Mouse (Mus musculus): ENCODE measurements at regions not wholly inside any gene's neighbourhood (a gene's known extent, or its start where the extent isn't known, plus 50 kb on each side); places are given as distances from the start of the nearest gene placed in this dataset.

DNA sequence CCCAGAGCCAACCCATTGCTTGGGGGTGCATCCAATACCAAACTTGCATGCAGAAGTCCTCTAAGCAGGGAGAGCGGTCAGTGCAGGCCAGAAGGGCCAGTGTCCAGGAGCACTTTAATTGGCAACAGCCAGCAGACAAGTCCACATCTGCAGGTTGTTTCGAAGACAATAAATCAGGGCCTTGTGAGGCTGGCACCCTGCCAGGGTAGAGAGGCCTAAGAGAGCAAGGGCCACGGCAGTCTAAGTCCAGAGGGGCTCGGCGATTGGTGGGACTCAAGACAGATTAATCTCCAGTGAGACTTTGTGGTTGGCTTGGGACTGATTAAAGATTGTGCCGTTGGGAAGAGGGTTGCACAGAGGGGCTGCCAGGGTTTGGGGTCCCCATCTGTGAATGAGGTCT lies 68.4 kb upstream of the Actrt2 start:
- Histone ChIP-seq H3K9ac (ENCODE audit: insufficient read depth, low read depth) (no peak overlapping the region), H3K4me1 (ENCODE audit: control insufficient read depth in 1 of 2, insufficient read depth in 2 of 2) (no peaks in the 10 kb centered on the region), H3K27me3 (replicated peaks) (no peaks in the 10 kb centered on the region), H3K9me3 (replicated peaks; ENCODE audit: low read length) (peaks cover 86% of the 10 kb centered on the region), H3K27ac (ENCODE audit: insufficient read depth, low read depth) (no peak overlapping the region), H3K79me2 (replicated peaks; ENCODE audit: control insufficient read depth, extremely low read depth, insufficient read depth, poor library complexity, severe bottlenecking) (no peaks in the 10 kb centered on the region), H3K4me3 (replicated peaks in 1 of 3; ENCODE audit: low read depth in 2 of 3, low read length in 2 of 3, poor library complexity in 1 of 3) (no peak overlapping the region), H3K36me3 (replicated peaks in 1 of 2; ENCODE audit: control insufficient read depth in 1 of 2, insufficient read depth in 1 of 2, low read length in 1 of 2) (no peaks in the 10 kb centered on the region), H3K4me2 (ENCODE audit: insufficient read depth, low read depth, poor library complexity, severe bottlenecking) (no peak overlapping the region)
- in situ Hi-C loops (cut with MboI; ENCODE audit: low pct_ligation_motif_present, low pct_unique_long_range_greater_than_20kb, low sequenced_read_pairs) = no loop called here
- dilution Hi-C loops (cut with MboI; ENCODE audit: extremely low pct_ligation_motif_present, extremely low pct_unique_long_range_greater_than_20kb, low sequenced_read_pairs) = no loop called here
- TF ChIP-seq ELF1 (IDR thresholded peaks at IDR 0.05; ENCODE audit: low read depth, low read length) (no peak), RCOR1 (conservative IDR thresholded peaks at IDR 0.05; ENCODE audit: low read depth, low read length) (no peak), JUND (conservative IDR thresholded peaks at IDR 0.05; ENCODE audit: low read depth, low read length) (no peak), CHD1 (IDR thresholded peaks at IDR 0.05; ENCODE audit: low read depth, low read length) (no peak), PAX5 (IDR thresholded peaks at IDR 0.05; ENCODE audit: low read length) (no peak), HCFC1 (IDR thresholded peaks at IDR 0.05; ENCODE audit: low read depth, low read length) (no peak), UBTF (IDR thresholded peaks at IDR 0.05; ENCODE audit: low read depth, low read length) (no peak), TBP (conservative IDR thresholded peaks at IDR 0.05; ENCODE audit: low read depth, low read length) (no peak), ZMIZ1 (IDR thresholded peaks at IDR 0.05; ENCODE audit: low read depth, low read length) (no peak), CTCF (conservative IDR thresholded peaks at IDR 0.05 in 1 of 2, IDR thresholded peaks at IDR 0.05 in 1 of 2; ENCODE audit: low read depth in 2 of 2, low read length in 2 of 2) (no peak), IRF4 (IDR thresholded peaks at IDR 0.05; ENCODE audit: low read depth, low read length) (no peak), TCF12 (IDR thresholded peaks at IDR 0.05; ENCODE audit: low read depth, low read length) (no peak), SIN3A (IDR thresholded peaks at IDR 0.05; ENCODE audit: low read length) (no peak), MXI1 (IDR thresholded peaks at IDR 0.05; ENCODE audit: low read depth, low read length) (no peak), POLR2A (IDR thresholded peaks at IDR 0.05; ENCODE audit: low read depth, low read length) (no peak)
- DNase-seq (ENCODE audit: extremely low read depth) = no peak

DNA sequence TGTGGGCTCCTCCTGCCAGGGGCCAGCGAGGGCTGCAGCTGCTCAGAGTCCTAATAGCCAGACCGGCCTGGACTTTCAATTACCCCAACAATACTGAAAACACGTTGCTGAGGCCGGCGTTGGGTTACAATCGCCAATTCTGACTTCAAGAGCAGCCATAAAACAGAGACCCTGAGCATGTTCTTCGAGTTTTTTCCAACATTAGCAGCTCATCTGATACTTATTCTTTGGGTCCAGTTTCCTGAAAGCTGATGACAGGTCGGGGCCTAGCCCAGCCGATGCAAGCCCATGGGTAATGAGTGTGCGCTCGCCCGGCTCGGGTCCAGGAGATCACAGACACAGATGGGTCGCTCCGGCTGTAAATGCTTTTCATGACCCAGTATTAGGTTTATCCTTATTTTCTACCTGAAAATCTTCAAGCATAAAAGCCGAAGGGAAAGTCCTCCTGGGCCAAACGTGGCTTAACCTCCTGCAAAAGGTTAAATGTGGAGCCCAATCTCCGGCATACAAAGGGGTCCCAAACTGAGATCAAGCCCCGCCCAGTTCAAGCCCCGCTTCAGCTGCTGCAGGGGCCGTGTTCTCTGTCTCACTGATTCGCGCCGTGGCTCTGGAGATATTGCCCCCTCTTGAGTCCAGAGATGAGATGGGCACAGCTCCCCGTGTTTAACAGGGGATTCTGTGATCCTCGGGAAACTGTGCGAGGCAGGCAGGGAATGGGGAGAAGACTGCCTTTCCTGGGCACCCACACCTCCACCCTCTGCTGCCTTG lies 73.6 kb upstream of the Actrt2 start:
- Histone ChIP-seq H3K27me3 (replicated peaks) (no peaks in the 10 kb centered on the region), H3K4me3 (replicated peaks in 1 of 3; ENCODE audit: low read depth in 2 of 3, low read length in 2 of 3, poor library complexity in 1 of 3) (no peak overlapping the region)

More for the DNA sequence above, 73.6 kb upstream of the Actrt2 start:
- no peak for TF ChIP-seq ZMIZ1 (IDR thresholded peaks at IDR 0.05; ENCODE audit: low read depth, low read length)
- DNase-seq (ENCODE audit: extremely low read depth) = no peak
- Histone ChIP-seq H3K36me3 (replicated peaks in 1 of 2; ENCODE audit: control insufficient read depth in 1 of 2, insufficient read depth in 1 of 2, low read length in 1 of 2) (no peaks in the 10 kb centered on the region), H3K79me2 (replicated peaks; ENCODE audit: control insufficient read depth, extremely low read depth, insufficient read depth, poor library complexity, severe bottlenecking) (no peaks in the 10 kb centered on the region), H3K4me1 (ENCODE audit: control insufficient read depth in 1 of 2, insufficient read depth in 2 of 2) (no peaks in the 10 kb centered on the region), H3K9ac (ENCODE audit: insufficient read depth, low read depth) (no peak overlapping the region), H3K4me2 (ENCODE audit: insufficient read depth, low read depth, poor library complexity, severe bottlenecking) (no peak overlapping the region), H3K27ac (ENCODE audit: insufficient read depth, low read depth) (no peak overlapping the region), H3K9me3 (replicated peaks; ENCODE audit: low read length) (peaks cover 59% of the 10 kb centered on the region)
- dilution Hi-C loops (cut with MboI; ENCODE audit: extremely low pct_ligation_motif_present, extremely low pct_unique_long_range_greater_than_20kb, low sequenced_read_pairs) (no loop called here), in situ Hi-C loops (cut with MboI; ENCODE audit: low pct_ligation_motif_present, low pct_unique_long_range_greater_than_20kb, low sequenced_read_pairs) (no loop called here)
